Mouse (Mus musculus): ENCODE results near the gene Gpcpd1.

GRCm38 (mm10) chr2:132603706-132604105 lies 16.2 kb upstream of the Gpcpd1 start:
- TF ChIP-seq CTCF (IDR thresholded peaks at IDR 0.05) (no peak), EP300 (IDR thresholded peaks at IDR 0.05) (no peak)

Measured in lung, postnatal 0 days (tissue).